Mouse (Mus musculus) liver, embryonic 11.5 days (tissue): Measurements from ENCODE around the gene Gm49337. TPM values are rescaled to one million over a fixed set of nuclear protein-coding genes. Genes with fewer than 3 reads are reported as not detected.
A peak's percentile ranks its signal among the peaks of the same experiment; 100 is the strongest.

Source experiments
- ATAC-seq: fragments of 200-750 bp; cut with Nextera tagmentation; replicated peaks from 2 replicates; pipeline ENCODE4 v1.8.0; 2017; ENCODE audit warnings: moderate number of reproducible peaks, mild to moderate bottlenecking, moderate TSS enrichment, moderate library complexity; ENCODE audit not compliant: low FRiP score
- DNase-seq: peaks from one replicate; pipeline ENCODE4 v3.0.0-alpha.2; 2017; ENCODE audit warnings: low spot score
- H3K27ac ChIP-seq: fragments of 300-500 bp; sonication (generic); 2 replicates; pipeline ENCODE4 v1.5.1; 2014; ENCODE audit warnings: mild to moderate bottlenecking, low read depth, low read length, control low read depth
- H3K27me3 ChIP-seq: fragments of 300-500 bp; sonication (generic); replicated peaks from 2 replicates; pipeline ENCODE4 v1.6.1; 2014; ENCODE audit warnings: low read length, mixed read lengths; ENCODE audit not compliant: control insufficient read depth, insufficient read depth
- H3K36me3 ChIP-seq: fragments of 300-500 bp; sonication (generic); 2 replicates; pipeline ENCODE4 v1.6.1; 2014; ENCODE audit warnings: mild to moderate bottlenecking, low read length, moderate library complexity, mixed read lengths; ENCODE audit not compliant: control insufficient read depth, insufficient read depth
- H3K4me1 ChIP-seq: fragments of 300-500 bp; sonication (generic); replicated peaks from 2 replicates; pipeline ENCODE4 v1.6.1; 2014; ENCODE audit warnings: low read length, mixed read lengths; ENCODE audit not compliant: control insufficient read depth, insufficient read depth
- H3K4me2 ChIP-seq: fragments of 300-500 bp; sonication (generic); 2 replicates; pipeline ENCODE4 v1.6.1; 2014; ENCODE audit warnings: mild to moderate bottlenecking, control low read depth, moderate library complexity
- H3K4me3 ChIP-seq: fragments of 300-500 bp; sonication (generic); 2 replicates; pipeline ENCODE4 v1.5.1; 2014; ENCODE audit warnings: low read depth, low read length, control low read depth
- H3K9ac ChIP-seq: fragments of 300-500 bp; sonication (generic); 2 replicates; pipeline ENCODE4 v1.6.1; 2014; ENCODE audit warnings: low read depth, low read length, control low read depth
- H3K9me3 ChIP-seq: fragments of 300-500 bp; sonication (generic); 2 replicates; pipeline ENCODE4 v1.6.1; 2016; ENCODE audit warnings: low read length, inconsistent platforms, mixed read lengths; ENCODE audit not compliant: control insufficient read depth
- WGBS: fragments of 180-500 bp; shearing (Covaris S2); extraction: QIAGEN DNeasy Blood & Tissue Kit; methylation state at CpG from one replicate; pipeline ENCODE4 v1.1.7; 2014; 5-methylcytosine and 5-hydroxymethylcytosine counted together
- polyA plus RNA-seq: library from polyadenylated mRNA; unstranded; fragments of >200 nt; fragmentation: Nextera tagmentation; extraction: Ambion mirVana; gene quantifications from 2 replicates; pipeline ENCODE4 v1.2.1, GENCODE M21; 2014

The Gm49337 gene
- polyA plus RNA-seq, 1 experiment from 2014 or later = not detected

- 51% methylated on average over 3 of the region's 3 CpGs for WGBS
- DNase-seq (no peak), ATAC-seq (no peak)
- Histone ChIP-seq H3K9me3 (no peaks in the 10 kb centered on the region), H3K4me1 (no peaks in the 10 kb centered on the region), H3K4me3 (no peak overlapping the region), H3K9ac (no peak overlapping the region), H3K36me3 (no peaks in the 10 kb centered on the region), H3K27me3 (peaks cover 22% of the 10 kb centered on the region), H3K27ac (no peak overlapping the region), H3K4me2 (no peak overlapping the region)
Observed at GRCm38 (mm10) chr4:116182079-116182478, 8.9 kb downstream of the Gm49337 start.

- 14% methylated on average over 12 of the region's 12 CpGs for WGBS
- Histone ChIP-seq H3K9me3 (no peaks in the 10 kb centered on the region), H3K4me1 (no peaks in the 10 kb centered on the region), H3K27ac (no peak overlapping the region), H3K9ac (0 out of 2 replicates have a peak overlapping the region, but pooled peaks have one; percentile 12), H3K4me2 (peak overlapping the region; percentile 25), H3K27me3 (peaks cover 22% of the 10 kb centered on the region), H3K36me3 (no peaks in the 10 kb centered on the region), H3K4me3 (no peak overlapping the region)
- ATAC-seq (no peak), DNase-seq (no peak)
Observed at GRCm38 (mm10) chr4:116182745-116183144, 9.6 kb downstream of the Gm49337 start.

GRCm38 (mm10) chr4:116185083-116185482, 11.9 kb downstream of the Gm49337 start:
- no peak for DNase-seq
- H3K27ac ChIP-seq = no peak overlapping the region
- ATAC-seq = no peak
- 74% methylated on average over 4 of the region's 4 CpGs for WGBS
- no peak overlapping the region for H3K9ac ChIP-seq
- H3K4me2 ChIP-seq = no peak overlapping the region
- H3K9me3 ChIP-seq = no peaks in the 10 kb centered on the region
- peaks cover 20% of the 10 kb centered on the region for H3K27me3 ChIP-seq
- H3K4me1 ChIP-seq = no peaks in the 10 kb centered on the region
- no peaks in the 10 kb centered on the region for H3K36me3 ChIP-seq
- no peak overlapping the region for H3K4me3 ChIP-seq

GRCm38 (mm10) chr4:116192286-116192835, 19.2 kb downstream of the Gm49337 start:
- peaks cover 12% of the 10 kb centered on the region for H3K4me1 ChIP-seq
- no peaks in the 10 kb centered on the region for H3K36me3 ChIP-seq
- H3K9ac ChIP-seq = no peak overlapping the region
- 56% methylated on average over 4 of the region's 4 CpGs for WGBS
- H3K4me2 ChIP-seq = no peak overlapping the region
- no peaks in the 10 kb centered on the region for H3K9me3 ChIP-seq
- DNase-seq (no peak), ATAC-seq (no peak)
- no peaks in the 10 kb centered on the region for H3K27me3 ChIP-seq
- H3K4me3 ChIP-seq = no peak overlapping the region
- H3K27ac ChIP-seq = no peak overlapping the region

GRCm38 (mm10) chr4:116193583-116194383, 20.6 kb downstream of the Gm49337 start:
- H3K9ac ChIP-seq = no peak overlapping the region; the same call in 1 of the 2 replicates
- peak overlapping the region; percentile 81 for H3K27ac ChIP-seq
- H3K9me3 ChIP-seq = no peaks in the 10 kb centered on the region
- ATAC-seq = peak; percentile 98
- peaks cover 12% of the 10 kb centered on the region for H3K4me1 ChIP-seq
- H3K36me3 ChIP-seq = no peaks in the 10 kb centered on the region
- peak; percentile 49 for DNase-seq
- no peaks in the 10 kb centered on the region for H3K27me3 ChIP-seq
- H3K4me2 ChIP-seq = peak overlapping the region; percentile 32; the same call in 1 of the 2 replicates
- no peak overlapping the region for H3K4me3 ChIP-seq
- 26% methylated on average over 9 of the region's 9 CpGs for WGBS

- H3K27ac ChIP-seq = no peak overlapping the region
- H3K4me3 ChIP-seq = no peak overlapping the region
- no peak for DNase-seq
- ATAC-seq = no peak
- H3K4me2 ChIP-seq = no peak overlapping the region
- H3K27me3 ChIP-seq = no peaks in the 10 kb centered on the region
- H3K36me3 ChIP-seq = no peaks in the 10 kb centered on the region
- peaks cover 9% of the 10 kb centered on the region for H3K4me1 ChIP-seq
- no peaks in the 10 kb centered on the region for H3K9me3 ChIP-seq
- no peak overlapping the region for H3K9ac ChIP-seq
- 56% methylated on average over 2 of the region's 2 CpGs for WGBS
Observed at GRCm38 (mm10) chr4:116198422-116198821, 25.2 kb downstream of the Gm49337 start.

- H3K27ac ChIP-seq = no peak overlapping the region
- no peak for ATAC-seq
- WGBS = 49% methylated on average over 3 of the region's 3 CpGs
- DNase-seq = no peak
- no peaks in the 10 kb centered on the region for H3K4me1 ChIP-seq
- no peaks in the 10 kb centered on the region for H3K36me3 ChIP-seq
- no peak overlapping the region for H3K9ac ChIP-seq
- no peaks in the 10 kb centered on the region for H3K27me3 ChIP-seq
- H3K4me2 ChIP-seq = no peak overlapping the region
- no peak overlapping the region for H3K4me3 ChIP-seq
- H3K9me3 ChIP-seq = no peaks in the 10 kb centered on the region
Observed at GRCm38 (mm10) chr4:116204422-116204821, 31.2 kb downstream of the Gm49337 start.

GRCm38 (mm10) chr4:116206531-116206930, 33.3 kb downstream of the Gm49337 start:
- ATAC-seq (no peak), DNase-seq (no peak)
- H3K4me1 ChIP-seq = no peaks in the 10 kb centered on the region
- 83% methylated on average over 4 of the region's 4 CpGs for WGBS
- H3K36me3 ChIP-seq = no peaks in the 10 kb centered on the region
- no peak overlapping the region for H3K4me2 ChIP-seq
- H3K9ac ChIP-seq = no peak overlapping the region
- no peak overlapping the region for H3K27ac ChIP-seq
- no peak overlapping the region for H3K4me3 ChIP-seq
- H3K27me3 ChIP-seq = no peaks in the 10 kb centered on the region
- H3K9me3 ChIP-seq = no peaks in the 10 kb centered on the region

GRCm38 (mm10) chr4:116208891-116209290, 35.7 kb downstream of the Gm49337 start:
- no peak overlapping the region for H3K4me2 ChIP-seq
- no peak for DNase-seq
- H3K4me3 ChIP-seq = no peak overlapping the region
- no peaks in the 10 kb centered on the region for H3K27me3 ChIP-seq
- H3K9ac ChIP-seq = no peak overlapping the region
- 76% methylated on average over 1 of the region's 1 CpGs for WGBS
- no peaks in the 10 kb centered on the region for H3K36me3 ChIP-seq
- no peak for ATAC-seq
- no peaks in the 10 kb centered on the region for H3K4me1 ChIP-seq
- H3K9me3 ChIP-seq = no peaks in the 10 kb centered on the region
- no peak overlapping the region for H3K27ac ChIP-seq
